Mouse (Mus musculus) retina, adult 2 months (tissue): ENCODE measurements at regions not wholly inside any gene's neighbourhood (a gene's known extent, or its start where the extent isn't known, plus 50 kb on each side); places are given as distances from the start of the nearest gene placed in this dataset.
A peak's percentile ranks its signal among the peaks of the same experiment; 100 is the strongest.
"Not testable (repeated sequence)": the region's sequence is repeated elsewhere in the genome, so short reads cannot be mapped to it uniquely, and the experiment has no call there.

ENCODE experiments used
- DNase-seq: peaks from one replicate; pipeline ENCODE4 v3.0.0-alpha.2; 2012; ENCODE audit warnings: low read depth, low spot score

GRCm38 (mm10) chr14:86315974-86316373 lies 825.1 kb downstream of the Diaph3 start:
- DNase-seq, result no peak

GRCm38 (mm10) chr14:86308949-86309543 lies 832.0 kb downstream of the Diaph3 start:
- DNase-seq, result no peak

GRCm38 (mm10) chr14:86307806-86308205 lies 833.2 kb downstream of the Diaph3 start:
- DNase-seq, result peak; percentile 16

GRCm38 (mm10) chr14:86301666-86302065 lies 839.4 kb downstream of the Diaph3 start:
- DNase-seq, result no peak

GRCm38 (mm10) chr14:86300811-86301210 lies 840.2 kb downstream of the Diaph3 start:
- no peak for DNase-seq

- no peak for DNase-seq
Observed at GRCm38 (mm10) chr14:86297991-86298390, 843.0 kb downstream of the Diaph3 start.

GRCm38 (mm10) chr14:86294606-86295005 lies 846.4 kb downstream of the Diaph3 start:
- DNase-seq, result not testable (repeated sequence)

- DNase-seq, result no peak
Observed at GRCm38 (mm10) chr14:86293804-86294203, 847.2 kb downstream of the Diaph3 start.

- no peak for DNase-seq
Observed at GRCm38 (mm10) chr14:86293371-86293770, 847.7 kb downstream of the Diaph3 start.

- DNase-seq, result no peak
Observed at GRCm38 (mm10) chr14:86290556-86290955, 850.5 kb downstream of the Diaph3 start.

GRCm38 (mm10) chr14:86261640-86262230 lies 879.3 kb downstream of the Diaph3 start:
- no peak for DNase-seq

- DNase-seq, result no peak
Observed at GRCm38 (mm10) chr14:86254196-86254595, 886.8 kb downstream of the Diaph3 start.

- no peak for DNase-seq
Observed at GRCm38 (mm10) chr14:86251617-86252016, 889.4 kb downstream of the Diaph3 start.

- DNase-seq, result no peak
Observed at GRCm38 (mm10) chr14:86247686-86248085, 893.3 kb downstream of the Diaph3 start.

- DNase-seq, result no peak
Observed at GRCm38 (mm10) chr14:86246770-86247169, 894.3 kb downstream of the Diaph3 start.

GRCm38 (mm10) chr14:86243662-86244061 lies 897.4 kb downstream of the Diaph3 start:
- no peak for DNase-seq

GRCm38 (mm10) chr14:86242836-86243235 lies 898.2 kb downstream of the Diaph3 start:
- DNase-seq, result no peak

GRCm38 (mm10) chr14:86239090-86239489 lies 901.9 kb downstream of the Diaph3 start:
- no peak for DNase-seq

GRCm38 (mm10) chr14:86233305-86233704 lies 907.7 kb downstream of the Diaph3 start:
- DNase-seq, result no peak

GRCm38 (mm10) chr14:86230609-86231008 lies 910.4 kb downstream of the Diaph3 start:
- no peak for DNase-seq

- DNase-seq, result no peak
Observed at GRCm38 (mm10) chr14:86229755-86230154, 911.3 kb downstream of the Diaph3 start.

- no peak for DNase-seq
Observed at GRCm38 (mm10) chr14:86215711-86216110, 925.3 kb downstream of the Diaph3 start.

GRCm38 (mm10) chr14:86211654-86212053 lies 929.4 kb downstream of the Diaph3 start:
- no peak for DNase-seq

- DNase-seq, result no peak
Observed at GRCm38 (mm10) chr14:86204582-86204981, 936.5 kb downstream of the Diaph3 start.
